Mouse (Mus musculus): ENCODE results near the gene Fastkd3. TPM values are rescaled to one million over a fixed set of nuclear protein-coding genes. Genes with fewer than 3 reads are reported as not detected.
A peak's percentile ranks its signal among the peaks of the same experiment; 100 is the strongest.

Fastkd3 gene
- total and polyA plus RNA-seq, 3 experiments = 17.8 to 46.6 (median 37.6) TPM

DNA sequence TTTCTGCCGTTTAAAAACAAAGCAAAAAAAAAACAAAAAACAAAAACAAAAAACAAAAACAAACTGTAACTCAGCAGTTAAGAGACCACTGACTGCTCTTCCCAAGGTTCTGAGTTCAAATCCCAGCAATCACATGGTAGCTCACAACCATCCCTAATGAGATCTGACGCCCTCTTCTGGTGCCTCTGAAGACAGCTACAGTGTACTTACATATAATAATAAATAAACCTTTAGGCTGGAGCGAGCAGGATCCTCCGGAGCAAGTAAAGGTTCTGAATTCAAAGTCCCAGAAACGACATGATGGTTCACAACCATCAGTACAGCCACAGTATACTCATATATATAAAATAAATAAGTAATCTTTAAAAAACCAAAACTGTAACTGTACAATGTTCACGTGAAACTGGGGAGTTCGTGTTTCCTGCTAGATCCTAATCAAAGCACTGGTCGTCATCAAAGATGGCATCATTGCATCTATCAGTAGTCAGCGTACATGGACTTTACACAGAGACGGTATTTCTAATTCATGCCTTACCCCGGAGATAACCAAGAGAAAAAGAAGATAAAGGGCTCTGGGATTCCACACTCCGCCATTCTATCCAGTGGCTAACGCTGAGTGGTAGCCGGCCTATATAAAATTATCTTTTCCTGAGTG, 821 bp upstream of the Fastkd3 start:
- dilution Hi-C loops (cut with MboI; ENCODE audit: extremely low pct_ligation_motif_present, extremely low pct_unique_long_range_greater_than_20kb, low sequenced_read_pairs) (no loop called here), in situ Hi-C loops (cut with MboI; ENCODE audit: low pct_ligation_motif_present, low pct_unique_long_range_greater_than_20kb, low sequenced_read_pairs) (loop anchor here (10.0 to 25.0 kb wide), 2 partner anchors 874 to 1231 kb away; partner anchors contain the start of gene Med10)
- DNase-seq (ENCODE audit: extremely low read depth) = peak; percentile 37
- no peak overlapping the region for H3K27ac ChIP-seq (ENCODE audit: insufficient read depth, low read depth)
- H3K4me1 ChIP-seq (ENCODE audit: control insufficient read depth in 1 of 2, insufficient read depth in 2 of 2) = peaks cover 3 to 38% of the 10 kb centered on the region in 2 experiments; a peak in 3 of 4 replicates
- peak overlapping the region; percentile 65 to 95 (median 90) for H3K4me3 ChIP-seq (replicated peaks in 1 of 3; ENCODE audit: low read depth in 2 of 3, low read length in 2 of 3, poor library complexity in 1 of 3)
- peaks cover 52 to 69% of the 10 kb centered on the region in 2 experiments for H3K36me3 ChIP-seq (replicated peaks in 1 of 2; ENCODE audit: control insufficient read depth in 1 of 2, insufficient read depth in 1 of 2, low read length in 1 of 2)
- peak overlapping the region; percentile 51 for H3K4me2 ChIP-seq (ENCODE audit: insufficient read depth, low read depth, poor library complexity, severe bottlenecking)
- H3K9ac ChIP-seq (ENCODE audit: insufficient read depth, low read depth) = peak overlapping the region; percentile 78
- peaks cover 38% of the 10 kb centered on the region for H3K79me2 ChIP-seq (replicated peaks; ENCODE audit: control insufficient read depth, extremely low read depth, insufficient read depth, poor library complexity, severe bottlenecking)
- TF ChIP-seq MXI1 (IDR thresholded peaks at IDR 0.05; ENCODE audit: low read depth, low read length) = no peak
- TF ChIP-seq CHD2 (IDR thresholded peaks at IDR 0.05; ENCODE audit: low read length) = no peak
- TF ChIP-seq CTCF (conservative IDR thresholded peaks at IDR 0.05 in 1 of 2, IDR thresholded peaks at IDR 0.05 in 1 of 2; ENCODE audit: low read depth in 2 of 2, low read length in 2 of 2) = peak in 1 of 2 experiments; percentile 29; a peak in 2 of 4 replicates
- no peak for TF ChIP-seq RAD21 (IDR thresholded peaks at IDR 0.05; ENCODE audit: low read depth, low read length)
- no peak for TF ChIP-seq JUN (IDR thresholded peaks at IDR 0.05; ENCODE audit: insufficient read depth, low read depth, low read length)
- TF ChIP-seq JUND (conservative IDR thresholded peaks at IDR 0.05; ENCODE audit: low read depth, low read length) = no peak
- TF ChIP-seq ELF1 (IDR thresholded peaks at IDR 0.05; ENCODE audit: low read depth, low read length) = no peak
- TF ChIP-seq TCF12 (IDR thresholded peaks at IDR 0.05; ENCODE audit: low read depth, low read length) = no peak
- TF ChIP-seq GABPA (IDR thresholded peaks at IDR 0.05; ENCODE audit: insufficient replicate concordance, low read depth, low read length) = no peak
- TF ChIP-seq TBP (conservative IDR thresholded peaks at IDR 0.05; ENCODE audit: low read depth, low read length) = 0 out of 2 replicates have a peak, but pooled peaks have one; percentile 11
- no peak for TF ChIP-seq HCFC1 (IDR thresholded peaks at IDR 0.05; ENCODE audit: low read depth, low read length)
- H3K9me3 ChIP-seq (replicated peaks; ENCODE audit: low read length) = no peaks in the 10 kb centered on the region
- H3K27me3 ChIP-seq (replicated peaks) = no peaks in the 10 kb centered on the region

GRCm38 (mm10) chr13:68582517-68582780, 415 bp downstream of the Fastkd3 start:
- H3K27me3 ChIP-seq (replicated peaks) = no peaks in the 10 kb centered on the region
- TF ChIP-seq EP300 (IDR thresholded peaks at IDR 0.05; ENCODE audit: low read length) = no peak
- peak; percentile 41; the same call in 1 of the 2 replicates for TF ChIP-seq BHLHE40 (IDR thresholded peaks at IDR 0.05; ENCODE audit: low read depth, low read length)
- peak overlapping the region; percentile 72 for H3K9ac ChIP-seq (ENCODE audit: insufficient read depth, low read depth)
- H3K4me2 ChIP-seq (ENCODE audit: insufficient read depth, low read depth, poor library complexity, severe bottlenecking) = peak overlapping the region; percentile 48
- H3K36me3 ChIP-seq (replicated peaks in 1 of 2; ENCODE audit: control insufficient read depth in 1 of 2, insufficient read depth in 1 of 2, low read length in 1 of 2) = peaks cover 49 to 69% of the 10 kb centered on the region in 2 experiments
- peaks cover 38% of the 10 kb centered on the region for H3K79me2 ChIP-seq (replicated peaks; ENCODE audit: control insufficient read depth, extremely low read depth, insufficient read depth, poor library complexity, severe bottlenecking)
- DNase-seq (ENCODE audit: extremely low read depth) = peak; percentile 22
- peaks cover 3 to 43% of the 10 kb centered on the region in 2 experiments; a peak in 3 of 4 replicates for H3K4me1 ChIP-seq (ENCODE audit: control insufficient read depth in 1 of 2, insufficient read depth in 2 of 2)
- in situ Hi-C loops (cut with MboI; ENCODE audit: low pct_ligation_motif_present, low pct_unique_long_range_greater_than_20kb, low sequenced_read_pairs) (loop anchor here (10.0 to 25.0 kb wide), 2 partner anchors 872 to 1230 kb away; partner anchors contain the start of gene Med10), dilution Hi-C loops (cut with MboI; ENCODE audit: extremely low pct_ligation_motif_present, extremely low pct_unique_long_range_greater_than_20kb, low sequenced_read_pairs) (no loop called here)
- no peaks in the 10 kb centered on the region for H3K9me3 ChIP-seq (replicated peaks; ENCODE audit: low read length)
- peak overlapping the region; percentile 65 to 95 (median 90) for H3K4me3 ChIP-seq (replicated peaks in 1 of 3; ENCODE audit: low read depth in 2 of 3, low read length in 2 of 3, poor library complexity in 1 of 3)
- no peak overlapping the region for H3K27ac ChIP-seq (ENCODE audit: insufficient read depth, low read depth)
